Mouse (Mus musculus) forebrain, embryonic 13.5 days (tissue): ENCODE measurements around the gene Leng1. TPM values are rescaled to one million over a fixed set of nuclear protein-coding genes. Genes with fewer than 3 reads are reported as not detected.
"Not testable (repeated sequence)": the region's sequence is repeated elsewhere in the genome, so short reads cannot be mapped to it uniquely, and the experiment has no call there.

Source experiments
- ATAC-seq: fragments of 200-750 bp; cut with Nextera tagmentation; 2 replicates; pipeline ENCODE4 v1.8.0; 2017
- H3K27ac ChIP-seq: fragments of 300-500 bp; sonication (generic); 2 replicates; pipeline ENCODE4 v1.5.1; 2015; ENCODE audit warnings: inconsistent platforms, mild to moderate bottlenecking, moderate library complexity
- H3K27me3 ChIP-seq: fragments of 300-500 bp; sonication (generic); 2 replicates; pipeline ENCODE4 v1.6.1; 2015; ENCODE audit warnings: mild to moderate bottlenecking, inconsistent platforms
- H3K36me3 ChIP-seq: fragments of 300-500 bp; sonication (generic); 2 replicates; pipeline ENCODE4 v1.6.1; 2015; ENCODE audit warnings: mild to moderate bottlenecking, inconsistent platforms; ENCODE audit not compliant: poor library complexity, severe bottlenecking
- H3K4me1 ChIP-seq: fragments of 300-500 bp; sonication (generic); 2 replicates; pipeline ENCODE4 v1.6.1; 2015; ENCODE audit warnings: inconsistent platforms
- H3K4me2 ChIP-seq: fragments of 300-500 bp; sonication (generic); 2 replicates; pipeline ENCODE4 v1.6.1; 2015; ENCODE audit warnings: inconsistent platforms, mild to moderate bottlenecking, moderate library complexity
- H3K4me3 ChIP-seq: fragments of 300-500 bp; sonication (generic); 2 replicates; pipeline ENCODE4 v1.5.1; 2015; ENCODE audit warnings: mild to moderate bottlenecking, inconsistent platforms
- H3K9ac ChIP-seq: fragments of 300-500 bp; sonication (generic); 2 replicates; pipeline ENCODE4 v1.6.1; 2015; ENCODE audit warnings: mild to moderate bottlenecking, inconsistent platforms
- H3K9me3 ChIP-seq: fragments of 300-500 bp; sonication (generic); replicated peaks from 2 replicates; pipeline ENCODE4 v1.6.1; 2016; ENCODE audit warnings: inconsistent platforms
- WGBS: fragments of 180-500 bp; shearing (Covaris S2); methylation state at CpG from one replicate; pipeline ENCODE4 v1.1.7; 2015; 5-methylcytosine and 5-hydroxymethylcytosine counted together
- polyA plus RNA-seq: library from polyadenylated mRNA; unstranded; fragments of >200 nt; fragmentation: Nextera tagmentation; extraction: Ambion mirVana; gene quantifications from 2 replicates; pipeline ENCODE4 v1.2.1, GENCODE M21; 2015

Leng1 gene
- 16.1 and 19.2 TPM in 2 replicates for polyA plus RNA-seq

DNA sequence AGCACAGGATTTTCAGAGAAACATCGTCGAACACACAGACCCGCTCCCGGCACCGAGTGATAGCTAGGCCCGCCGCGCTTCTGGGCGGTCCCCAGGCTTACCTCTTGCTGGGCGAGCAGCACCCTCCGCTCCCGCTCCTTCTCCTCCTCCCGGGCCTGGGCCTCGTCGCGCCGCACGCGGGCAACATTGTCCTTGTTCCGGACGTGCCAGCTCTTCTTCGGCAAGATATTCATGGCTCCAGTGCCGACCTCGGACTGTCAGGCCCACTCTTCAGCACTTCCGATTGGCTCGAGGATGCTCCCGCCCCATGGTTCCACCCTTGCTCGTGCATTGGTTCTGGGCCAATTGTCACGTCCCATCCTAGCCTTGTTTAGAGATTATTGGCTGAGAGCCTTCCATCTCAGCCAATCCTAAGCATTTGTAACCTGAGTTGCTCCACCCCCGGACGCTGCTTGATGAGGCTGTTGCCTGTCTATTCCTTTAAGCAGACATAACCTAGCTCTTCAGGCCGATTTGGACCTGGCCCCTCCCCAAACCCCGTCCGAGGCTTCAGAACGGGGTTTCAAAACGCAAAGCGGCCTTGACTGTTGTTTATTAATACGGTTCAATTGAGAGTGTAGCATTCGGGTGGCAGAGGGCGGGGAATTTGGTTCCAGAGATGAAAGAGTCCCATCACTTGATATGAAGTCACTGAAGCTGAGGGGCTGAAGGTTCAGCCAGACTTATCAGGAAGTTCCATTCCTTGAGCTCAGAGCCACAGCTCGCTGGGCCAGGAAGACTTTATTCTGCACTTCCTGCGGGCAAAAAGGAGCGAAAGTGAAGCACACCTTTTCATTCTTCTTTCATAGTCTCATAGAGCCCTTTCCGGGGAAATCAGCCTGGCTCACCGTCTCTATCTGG is at the start of gene Leng1:
Gene Leng1, minus strand, starts transcription at position 626 of the 900 bp plus-strand sequence.
- H3K27ac ChIP-seq: peak within 1 kb of the TSS; percentile 64
- H3K9ac ChIP-seq: peak within 1 kb of the TSS; percentile 74
- WGBS: 4% methylated on average over 45 of the region's 45 CpGs
- ATAC-seq: peak; percentile 99
- H3K9me3 ChIP-seq: no peaks in the 10 kb centered on the region
- peaks cover 23% of the 10 kb centered on the region for H3K4me1 ChIP-seq
- H3K36me3 ChIP-seq: peaks cover 30% of the 10 kb centered on the region
- H3K4me2 ChIP-seq: peak within 1 kb of the TSS; percentile 66
- peak within 1 kb of the TSS; percentile 61 for H3K4me3 ChIP-seq
- no peaks in the 10 kb centered on the region for H3K27me3 ChIP-seq

DNA sequence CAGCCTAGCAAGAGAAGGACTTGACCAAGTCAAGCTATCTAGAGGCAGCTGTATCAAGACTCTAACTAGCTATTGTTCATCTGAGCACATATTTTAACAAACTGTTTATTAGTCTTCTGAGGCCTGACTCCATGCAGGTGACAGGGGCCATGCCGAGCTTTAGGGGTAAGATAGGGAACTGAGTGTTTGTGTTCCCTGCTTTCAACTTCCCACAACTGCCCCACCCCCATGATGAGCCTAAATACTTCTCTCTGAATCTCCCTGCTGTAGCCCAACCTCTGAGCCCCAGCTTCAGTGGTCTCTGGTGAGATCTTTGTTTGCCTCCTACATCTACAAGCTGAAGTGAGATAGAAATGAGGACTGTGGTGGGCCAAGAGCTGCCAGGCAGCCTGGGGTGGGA is 49.6 kb upstream of the Leng1 start:
- H3K4me1 ChIP-seq: no peaks in the 10 kb centered on the region
- no peaks in the 10 kb centered on the region for H3K27me3 ChIP-seq
- no peak overlapping the region for H3K4me2 ChIP-seq
- H3K4me3 ChIP-seq: no peak overlapping the region
- H3K36me3 ChIP-seq: no peaks in the 10 kb centered on the region
- WGBS: 61% methylated on average over 1 of the region's 1 CpGs
- no peak for ATAC-seq
- H3K9ac ChIP-seq: no peak overlapping the region
- H3K9me3 ChIP-seq: no peaks in the 10 kb centered on the region
- H3K27ac ChIP-seq: no peak overlapping the region

DNA sequence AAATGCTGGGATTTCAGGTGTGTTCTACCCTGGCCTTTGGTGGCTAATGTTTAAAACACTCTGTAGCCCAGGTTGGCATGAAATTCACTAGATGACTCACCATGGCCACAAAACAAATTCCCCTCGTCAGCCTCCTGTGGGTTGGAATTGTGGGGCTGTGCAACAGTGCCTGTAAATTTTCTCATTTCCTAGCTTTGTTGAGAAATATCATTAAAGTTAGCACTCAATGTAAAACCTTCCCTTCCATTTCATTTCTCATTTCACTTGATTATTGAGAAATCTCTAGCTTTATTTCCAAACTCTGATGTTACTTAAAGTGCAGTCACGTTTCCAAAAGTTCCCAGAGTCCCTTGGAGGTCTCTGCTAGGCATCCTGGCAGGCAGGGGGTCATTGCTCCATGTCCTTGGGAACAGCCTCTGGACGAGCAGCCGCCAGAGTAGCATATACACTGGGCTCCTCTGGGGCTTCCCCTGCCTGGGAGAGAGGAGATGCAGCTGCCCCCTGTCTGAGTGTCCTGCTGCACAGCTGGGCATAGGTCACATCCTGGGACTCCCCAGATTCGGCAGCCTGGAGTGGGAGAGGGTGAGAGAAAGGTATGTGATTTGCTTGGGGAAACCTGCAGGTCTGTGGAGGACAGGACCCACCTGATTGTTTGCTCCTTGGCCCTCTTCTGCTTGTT is 46.8 kb upstream of the Leng1 start:
- Histone ChIP-seq H3K9ac (no peak overlapping the region), H3K36me3 (peaks cover 8% of the 10 kb centered on the region), H3K9me3 (no peaks in the 10 kb centered on the region), H3K4me2 (no peak overlapping the region), H3K4me1 (no peaks in the 10 kb centered on the region), H3K27me3 (no peaks in the 10 kb centered on the region), H3K4me3 (no peak overlapping the region), H3K27ac (no peak overlapping the region)
- WGBS: 49% methylated on average over 5 of the region's 5 CpGs
- ATAC-seq: no peak

DNA sequence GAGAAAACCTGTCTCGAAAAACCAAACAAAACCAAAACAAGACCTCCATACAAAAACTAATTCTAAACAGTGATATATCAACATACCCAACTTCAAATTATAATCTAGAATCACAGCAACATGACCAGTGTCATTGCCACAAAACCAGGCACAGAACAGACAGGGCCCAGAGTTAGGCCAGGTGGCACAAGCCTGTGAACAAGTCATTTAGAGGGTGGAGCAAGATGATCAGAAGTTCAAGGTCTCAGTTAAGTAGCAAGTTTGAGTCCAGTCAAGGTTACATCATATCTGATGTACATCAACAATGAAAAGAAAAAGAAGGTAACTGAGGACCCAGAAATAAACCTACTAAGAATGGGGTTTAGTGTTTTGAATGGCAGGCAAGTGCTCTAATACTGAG is 43.4 kb upstream of the Leng1 start:
- no peak overlapping the region for H3K27ac ChIP-seq
- H3K9me3 ChIP-seq: no peaks in the 10 kb centered on the region
- no peak overlapping the region for H3K4me3 ChIP-seq
- no peaks in the 10 kb centered on the region for H3K27me3 ChIP-seq
- H3K4me1 ChIP-seq: peaks cover 22% of the 10 kb centered on the region
- WGBS: 87% methylated on average over 1 of the region's 1 CpGs
- no peak overlapping the region for H3K4me2 ChIP-seq
- H3K9ac ChIP-seq: no peak overlapping the region
- H3K36me3 ChIP-seq: peaks cover 29% of the 10 kb centered on the region
- no peak for ATAC-seq

DNA sequence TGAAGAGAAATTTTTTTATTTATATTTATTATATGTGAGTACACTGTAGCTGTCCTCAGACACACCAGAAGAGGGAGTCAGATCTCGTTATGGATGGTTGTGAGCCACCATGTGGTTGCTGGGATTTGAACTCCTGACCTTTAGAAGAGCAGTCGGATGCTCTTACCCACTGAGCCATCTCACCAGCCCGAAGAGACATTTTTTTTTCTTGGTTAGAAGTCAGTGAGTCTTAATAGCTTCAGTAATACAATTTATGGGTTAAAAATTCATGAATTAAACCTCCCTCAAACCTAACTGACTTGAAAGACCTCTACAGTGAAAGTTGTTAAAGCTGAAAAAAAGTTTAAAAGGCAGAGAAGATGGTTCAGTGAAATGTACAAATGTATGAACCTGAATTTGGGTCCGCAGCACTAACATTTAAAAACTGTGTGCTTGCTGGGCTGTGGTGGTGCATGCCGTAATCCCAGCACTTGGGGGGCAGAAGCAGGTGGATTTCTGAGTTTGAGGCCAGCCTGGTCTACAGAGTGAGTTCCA is 42.9 kb upstream of the Leng1 start:
- H3K4me1 ChIP-seq: peaks cover 22% of the 10 kb centered on the region
- H3K27me3 ChIP-seq, H3K27ac ChIP-seq, H3K9ac ChIP-seq, ATAC-seq, H3K4me3 ChIP-seq, H3K9me3 ChIP-seq, H3K4me2 ChIP-seq: not testable (repeated sequence)
- peaks cover 29% of the 10 kb centered on the region for H3K36me3 ChIP-seq
- WGBS: 43% methylated on average over 5 of the region's 5 CpGs

DNA sequence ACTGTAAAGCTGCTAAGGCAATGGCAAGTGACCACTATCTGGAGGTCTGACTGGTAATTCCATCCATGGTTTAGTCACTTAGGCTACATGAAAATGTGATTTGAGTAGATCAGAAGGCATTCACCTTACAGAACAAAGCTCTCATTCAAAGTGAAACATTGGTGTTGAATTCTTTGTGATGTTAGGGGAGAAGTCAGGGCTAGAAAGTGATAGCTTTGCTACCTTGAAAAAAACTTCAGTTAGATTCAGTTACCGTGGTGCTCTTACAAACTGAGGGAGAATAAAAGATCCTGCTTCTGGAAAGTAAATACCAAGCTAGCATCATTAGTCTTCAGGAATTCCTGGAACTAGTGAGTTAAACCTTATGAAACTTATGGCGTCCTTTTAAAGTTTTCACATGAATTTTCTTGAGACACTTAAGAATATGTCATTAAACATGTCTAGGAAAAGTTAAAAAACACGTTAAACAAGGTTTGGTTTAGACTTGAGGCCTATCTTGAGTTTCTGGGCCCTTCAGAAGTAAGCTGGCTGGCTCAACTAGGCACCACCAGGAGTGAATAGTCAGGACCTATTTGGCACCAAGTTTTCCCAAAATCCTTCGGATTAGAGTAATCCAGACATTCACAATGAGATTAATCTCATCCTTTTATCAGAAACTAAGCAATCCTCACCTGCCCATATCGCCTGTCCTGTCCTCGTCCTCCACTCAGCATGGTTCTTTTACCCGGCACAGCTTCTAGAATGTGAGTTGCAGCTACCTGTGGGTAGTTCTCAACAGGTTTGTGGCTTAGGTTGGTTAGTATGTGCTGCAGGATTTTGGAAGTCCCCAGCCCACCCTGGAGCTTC is 42.2 kb upstream of the Leng1 start:
- Histone ChIP-seq H3K9ac (no peak overlapping the region), H3K36me3 (peaks cover 29% of the 10 kb centered on the region), H3K27ac (no peak overlapping the region), H3K4me2 (no peak overlapping the region), H3K4me1 (peaks cover 22% of the 10 kb centered on the region), H3K27me3 (no peaks in the 10 kb centered on the region), H3K9me3 (no peaks in the 10 kb centered on the region), H3K4me3 (no peak overlapping the region)
- WGBS: 23% methylated on average over 7 of the region's 7 CpGs
- no peak for ATAC-seq

DNA sequence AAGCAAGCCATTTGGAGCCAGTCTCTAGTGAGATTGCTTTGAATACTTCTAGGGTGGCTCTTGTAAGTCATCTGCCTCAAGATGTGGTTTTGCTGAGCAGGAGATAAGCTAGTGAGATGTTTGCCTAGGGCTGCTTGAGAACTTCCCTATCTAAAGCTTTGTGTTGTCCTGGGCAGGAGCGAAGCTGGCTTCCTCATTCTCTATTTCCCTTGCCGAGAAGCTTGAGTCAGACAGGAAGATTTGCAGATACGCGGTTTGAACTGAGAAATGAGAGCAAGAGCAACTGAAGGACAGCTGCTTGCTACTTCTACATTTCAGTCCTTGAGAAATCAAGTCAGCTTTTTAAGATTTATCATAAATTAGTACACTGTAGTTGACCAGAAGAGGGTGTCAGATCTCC is 41.4 kb upstream of the Leng1 start:
- H3K9ac ChIP-seq: no peak overlapping the region; the same call in 1 of the 2 replicates
- no peaks in the 10 kb centered on the region for H3K9me3 ChIP-seq
- H3K36me3 ChIP-seq: peaks cover 29% of the 10 kb centered on the region
- peak overlapping the region; percentile 87; the same call in 1 of the 2 replicates for H3K4me3 ChIP-seq
- no peaks in the 10 kb centered on the region for H3K27me3 ChIP-seq
- no peak overlapping the region for H3K27ac ChIP-seq
- WGBS: 73% methylated on average over 4 of the region's 4 CpGs
- no peak for ATAC-seq
- H3K4me2 ChIP-seq: peak overlapping the region; percentile 96
- H3K4me1 ChIP-seq: peaks cover 22% of the 10 kb centered on the region

DNA sequence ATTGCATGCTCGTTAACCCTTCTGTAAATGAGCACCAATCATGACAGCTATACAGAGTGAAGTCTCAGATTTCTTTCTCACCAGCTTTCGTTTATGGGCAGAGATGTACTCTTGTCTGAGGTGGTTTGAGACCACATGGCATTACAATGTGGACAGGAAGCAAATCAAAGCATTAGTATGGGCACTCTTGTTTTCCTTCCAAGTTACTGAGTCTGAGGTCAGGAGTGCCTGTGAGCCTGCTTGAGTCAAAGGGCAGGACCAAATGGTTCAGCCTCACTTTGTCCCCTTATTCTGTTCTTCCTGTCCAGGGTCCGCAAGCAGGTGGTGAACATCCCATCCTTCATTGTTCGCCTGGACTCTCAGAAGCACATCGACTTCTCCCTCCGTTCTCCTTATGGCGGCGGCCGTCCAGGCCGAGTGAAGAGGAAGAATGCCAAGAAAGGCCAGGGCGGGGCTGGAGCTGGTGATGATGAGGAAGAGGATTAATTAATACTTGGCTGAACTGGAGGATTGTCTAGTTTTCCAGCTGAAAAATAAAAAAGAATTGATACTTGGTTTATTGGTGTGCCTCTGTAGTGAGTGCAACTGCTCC is 40.8 kb upstream of the Leng1 start:
- peak overlapping the region; percentile 91 for H3K9ac ChIP-seq
- no peak overlapping the region; the same call in 1 of the 2 replicates for H3K27ac ChIP-seq
- peak overlapping the region; percentile 87 for H3K4me3 ChIP-seq
- ATAC-seq: no peak
- H3K4me2 ChIP-seq: peak overlapping the region; percentile 96
- no peaks in the 10 kb centered on the region for H3K9me3 ChIP-seq
- H3K4me1 ChIP-seq: peaks cover 22% of the 10 kb centered on the region
- peaks cover 31% of the 10 kb centered on the region for H3K36me3 ChIP-seq
- no peaks in the 10 kb centered on the region for H3K27me3 ChIP-seq
- WGBS: 45% methylated on average over 11 of the region's 11 CpGs

DNA sequence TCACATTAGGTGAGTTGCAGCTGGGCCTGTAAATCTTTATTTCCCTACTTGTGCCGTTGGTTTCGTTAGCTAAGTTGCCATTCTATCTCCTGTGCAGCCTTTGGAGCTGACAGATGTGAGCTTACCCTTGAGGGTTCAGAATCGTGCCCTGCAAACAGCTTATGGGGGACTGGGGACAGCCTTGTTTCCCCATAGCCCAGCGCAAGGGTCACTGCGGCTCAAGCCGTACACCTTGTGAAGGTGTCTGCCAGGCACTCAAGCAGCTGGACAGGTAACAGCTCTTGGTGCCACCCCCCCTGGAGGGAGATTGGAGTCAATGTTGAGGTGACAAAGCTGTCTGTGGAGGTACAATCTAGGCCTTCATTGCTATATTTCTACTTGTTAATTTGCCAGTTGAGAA is 40.3 kb upstream of the Leng1 start:
- Histone ChIP-seq H3K36me3 (peaks cover 36% of the 10 kb centered on the region), H3K27ac (no peak overlapping the region), H3K4me1 (peaks cover 22% of the 10 kb centered on the region), H3K4me3 (peak overlapping the region; percentile 87), H3K4me2 (peak overlapping the region; percentile 96), H3K27me3 (no peaks in the 10 kb centered on the region), H3K9me3 (no peaks in the 10 kb centered on the region), H3K9ac (peak overlapping the region; percentile 91)
- WGBS: 42% methylated on average over 6 of the region's 6 CpGs
- ATAC-seq: no peak

DNA sequence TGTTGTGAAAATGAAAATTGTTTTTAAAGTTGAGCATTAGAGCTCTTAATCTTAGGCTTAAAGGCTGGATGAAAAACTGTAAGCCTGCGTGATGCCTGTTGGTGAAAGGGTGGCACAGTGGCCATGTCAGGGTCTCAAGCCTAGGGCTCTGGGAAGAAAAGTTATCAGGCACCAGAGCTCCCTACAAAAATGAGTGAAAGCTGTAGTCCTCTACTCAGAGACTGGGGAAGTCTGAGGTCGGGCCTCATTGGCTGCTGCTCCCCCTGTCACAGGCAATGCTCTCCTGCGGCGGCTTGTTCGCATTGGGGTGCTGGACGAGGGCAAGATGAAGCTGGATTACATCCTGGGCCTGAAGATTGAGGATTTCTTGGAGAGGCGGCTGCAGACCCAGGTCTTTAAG is 39.8 kb upstream of the Leng1 start:
- peak overlapping the region; percentile 91 for H3K9ac ChIP-seq
- not testable (repeated sequence) for H3K27me3 ChIP-seq, ATAC-seq, H3K9me3 ChIP-seq
- H3K4me2 ChIP-seq: peak overlapping the region; percentile 96
- H3K4me1 ChIP-seq: peaks cover 22% of the 10 kb centered on the region
- 0 out of 2 replicates have a peak overlapping the region, but pooled peaks have one; percentile 25 for H3K27ac ChIP-seq
- peak overlapping the region; percentile 87 for H3K4me3 ChIP-seq
- H3K36me3 ChIP-seq: peaks cover 40% of the 10 kb centered on the region
- 2% methylated on average over 7 of the region's 7 CpGs for WGBS

DNA sequence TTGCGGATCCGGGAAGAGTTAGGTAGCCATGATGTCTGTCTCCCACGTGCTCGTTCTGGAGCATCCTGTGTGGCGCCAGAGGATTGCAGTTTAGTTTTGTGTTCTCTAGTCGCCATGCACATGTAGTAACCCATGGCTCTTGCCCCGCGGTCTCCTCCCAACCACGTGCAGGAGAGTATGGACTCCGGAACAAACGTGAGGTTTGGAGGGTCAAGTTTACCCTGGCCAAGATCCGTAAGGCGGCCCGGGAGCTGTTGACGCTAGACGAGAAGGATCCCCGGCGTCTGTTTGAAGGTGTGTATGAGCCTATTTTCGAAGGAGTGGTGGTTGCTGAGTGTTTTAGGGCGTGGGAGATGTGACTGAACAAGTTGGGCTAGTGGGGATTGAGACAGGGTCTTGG is 38.8 kb upstream of the Leng1 start:
- Histone ChIP-seq H3K4me3 (peak overlapping the region; percentile 87), H3K9me3 (no peaks in the 10 kb centered on the region), H3K4me1 (peaks cover 22% of the 10 kb centered on the region), H3K27ac (peak overlapping the region; percentile 90), H3K9ac (peak overlapping the region; percentile 91), H3K36me3 (peaks cover 50% of the 10 kb centered on the region), H3K27me3 (no peaks in the 10 kb centered on the region), H3K4me2 (peak overlapping the region; percentile 96)
- peak; percentile 60 for ATAC-seq
- under 1% methylated on average over 20 of the region's 20 CpGs for WGBS
